Mouse (Mus musculus) heart, embryonic 11.5 days (tissue): ENCODE results near the gene Mreg. TPM values are rescaled to one million over a fixed set of nuclear protein-coding genes. Genes with fewer than 3 reads are reported as not detected.

Source experiments
- ATAC-seq: fragments of 200-750 bp; cut with Nextera tagmentation; replicated peaks from 2 replicates; pipeline ENCODE4 v1.8.0; 2017; ENCODE audit warnings: moderate library complexity; ENCODE audit not compliant: insufficient number of reproducible peaks, low FRiP score, low TSS enrichment
- H3K27ac ChIP-seq: fragments of 300-500 bp; sonication (generic); 2 replicates; pipeline ENCODE4 v1.5.1; 2014; ENCODE audit warnings: mild to moderate bottlenecking, low read depth, low read length
- H3K27me3 ChIP-seq: fragments of 300-500 bp; sonication (generic); 2 replicates; pipeline ENCODE4 v1.6.1; 2014; ENCODE audit warnings: mild to moderate bottlenecking, low read length, mixed read lengths; ENCODE audit not compliant: control insufficient read depth, insufficient read depth
- H3K36me3 ChIP-seq: fragments of 300-500 bp; sonication (generic); 2 replicates; pipeline ENCODE4 v1.6.1; 2014; ENCODE audit warnings: mild to moderate bottlenecking, low read length, moderate library complexity, mixed read lengths; ENCODE audit not compliant: control insufficient read depth, insufficient read depth
- H3K4me1 ChIP-seq: fragments of 300-500 bp; sonication (generic); 2 replicates; pipeline ENCODE4 v1.6.1; 2014; ENCODE audit warnings: low read length; ENCODE audit not compliant: control insufficient read depth, insufficient read depth
- H3K4me2 ChIP-seq: fragments of 300-500 bp; sonication (generic); 2 replicates; pipeline ENCODE4 v1.6.1; 2014; ENCODE audit warnings: mild to moderate bottlenecking, moderate library complexity
- H3K4me3 ChIP-seq: fragments of 300-500 bp; sonication (generic); 2 replicates; pipeline ENCODE4 v1.5.1; 2014; ENCODE audit warnings: low read depth, low read length
- H3K9ac ChIP-seq: fragments of 300-500 bp; sonication (generic); 2 replicates; pipeline ENCODE4 v1.6.1; 2014; ENCODE audit warnings: mild to moderate bottlenecking, low read depth, low read length, moderate library complexity
- H3K9me3 ChIP-seq: fragments of 300-500 bp; sonication (generic); replicated peaks from 2 replicates; pipeline ENCODE4 v1.6.1; 2016; ENCODE audit warnings: low read length; ENCODE audit not compliant: control insufficient read depth
- WGBS: fragments of 180-500 bp; shearing (Covaris S2); extraction: QIAGEN DNeasy Blood & Tissue Kit; methylation state at CpG from one replicate; pipeline ENCODE4 v1.1.7; 2014; ENCODE audit not compliant: insufficient replicate concordance; 5-methylcytosine and 5-hydroxymethylcytosine counted together
- polyA plus RNA-seq: library from polyadenylated mRNA; unstranded; fragments of >200 nt; fragmentation: Nextera tagmentation; extraction: Ambion mirVana; gene quantifications from 2 replicates; pipeline ENCODE4 v1.2.1, GENCODE M21; 2014

Mreg gene
- polyA plus RNA-seq, 1 experiment from 2014 or later = 4.8 TPM

GRCm38 (mm10) chr1:72205113-72205512 is 7.0 kb downstream of the Mreg start:
- H3K27me3 ChIP-seq = no peaks in the 10 kb centered on the region
- H3K27ac ChIP-seq = no peak overlapping the region
- 71% methylated on average over 3 of the region's 3 CpGs for WGBS
- H3K9ac ChIP-seq = no peak overlapping the region
- ATAC-seq = no peak
- H3K4me1 ChIP-seq = no peaks in the 10 kb centered on the region
- no peaks in the 10 kb centered on the region for H3K36me3 ChIP-seq
- H3K4me3 ChIP-seq = no peak overlapping the region
- H3K9me3 ChIP-seq = no peaks in the 10 kb centered on the region
- H3K4me2 ChIP-seq = no peak overlapping the region

GRCm38 (mm10) chr1:72203204-72203603 is 8.9 kb downstream of the Mreg start:
- 83% methylated on average over 9 of the region's 9 CpGs for WGBS
- Histone ChIP-seq H3K4me2 (no peak overlapping the region), H3K27ac (no peak overlapping the region), H3K27me3 (no peaks in the 10 kb centered on the region), H3K4me1 (no peaks in the 10 kb centered on the region), H3K9me3 (no peaks in the 10 kb centered on the region), H3K9ac (no peak overlapping the region), H3K36me3 (no peaks in the 10 kb centered on the region), H3K4me3 (no peak overlapping the region)
- ATAC-seq = no peak

- Histone ChIP-seq H3K4me1 (no peaks in the 10 kb centered on the region), H3K9ac (no peak overlapping the region), H3K36me3 (no peaks in the 10 kb centered on the region), H3K27me3 (no peaks in the 10 kb centered on the region), H3K4me2 (no peak overlapping the region), H3K9me3 (no peaks in the 10 kb centered on the region), H3K4me3 (no peak overlapping the region), H3K27ac (no peak overlapping the region)
- no peak for ATAC-seq
- 85% methylated on average over 7 of the region's 7 CpGs for WGBS
Measured at GRCm38 (mm10) chr1:72202705-72203104, 9.4 kb downstream of the Mreg start.

GRCm38 (mm10) chr1:72202068-72202467 is 10.0 kb downstream of the Mreg start:
- H3K27ac ChIP-seq = no peak overlapping the region
- WGBS = 71% methylated on average over 2 of the region's 2 CpGs
- no peak for ATAC-seq

GRCm38 (mm10) chr1:72201126-72201525 is 11.0 kb downstream of the Mreg start:
- H3K4me3 ChIP-seq = no peak overlapping the region
- 77% methylated on average over 3 of the region's 3 CpGs for WGBS
- no peak overlapping the region for H3K27ac ChIP-seq
- no peak overlapping the region for H3K4me2 ChIP-seq
- H3K9ac ChIP-seq = no peak overlapping the region
- H3K4me1 ChIP-seq = no peaks in the 10 kb centered on the region
- no peaks in the 10 kb centered on the region for H3K27me3 ChIP-seq
- H3K36me3 ChIP-seq = no peaks in the 10 kb centered on the region
- H3K9me3 ChIP-seq = no peaks in the 10 kb centered on the region
- no peak for ATAC-seq

More at GRCm38 (mm10) chr1:72202068-72202467, 10.0 kb downstream of the Mreg start:
- Histone ChIP-seq H3K9me3 (no peaks in the 10 kb centered on the region), H3K9ac (no peak overlapping the region), H3K27me3 (no peaks in the 10 kb centered on the region), H3K36me3 (no peaks in the 10 kb centered on the region), H3K4me2 (no peak overlapping the region), H3K4me3 (no peak overlapping the region), H3K4me1 (no peaks in the 10 kb centered on the region)

- Histone ChIP-seq H3K9ac (no peak overlapping the region), H3K9me3 (no peaks in the 10 kb centered on the region), H3K4me3 (no peak overlapping the region), H3K4me2 (no peak overlapping the region), H3K27me3 (no peaks in the 10 kb centered on the region), H3K36me3 (no peaks in the 10 kb centered on the region), H3K4me1 (no peaks in the 10 kb centered on the region), H3K27ac (no peak overlapping the region)
- WGBS = 74% methylated on average over 10 of the region's 10 CpGs
- no peak for ATAC-seq
Measured at GRCm38 (mm10) chr1:72198142-72198806, 13.8 kb downstream of the Mreg start.

- Histone ChIP-seq H3K4me3 (no peak overlapping the region), H3K27ac (no peak overlapping the region), H3K4me1 (no peaks in the 10 kb centered on the region), H3K36me3 (no peaks in the 10 kb centered on the region), H3K9me3 (no peaks in the 10 kb centered on the region), H3K9ac (no peak overlapping the region), H3K4me2 (no peak overlapping the region), H3K27me3 (no peaks in the 10 kb centered on the region)
- 47% methylated on average over 10 of the region's 10 CpGs for WGBS
- no peak for ATAC-seq
Measured at GRCm38 (mm10) chr1:72196626-72197359, 15.3 kb downstream of the Mreg start.

- no peak overlapping the region for H3K9ac ChIP-seq
- H3K4me3 ChIP-seq = no peak overlapping the region
- H3K4me2 ChIP-seq = no peak overlapping the region
- H3K9me3 ChIP-seq = no peaks in the 10 kb centered on the region
- no peaks in the 10 kb centered on the region for H3K4me1 ChIP-seq
- no peak overlapping the region for H3K27ac ChIP-seq
- H3K27me3 ChIP-seq = no peaks in the 10 kb centered on the region
- no peaks in the 10 kb centered on the region for H3K36me3 ChIP-seq
- ATAC-seq = no peak
- 83% methylated on average over 5 of the region's 5 CpGs for WGBS
Measured at GRCm38 (mm10) chr1:72196123-72196522, 16.0 kb downstream of the Mreg start.

- H3K4me2 ChIP-seq = no peak overlapping the region
- no peaks in the 10 kb centered on the region for H3K9me3 ChIP-seq
- no peak overlapping the region for H3K9ac ChIP-seq
- no peak for ATAC-seq
- WGBS = 88% methylated on average over 8 of the region's 8 CpGs
- no peak overlapping the region for H3K27ac ChIP-seq
- H3K36me3 ChIP-seq = no peaks in the 10 kb centered on the region
- no peaks in the 10 kb centered on the region for H3K4me1 ChIP-seq
- H3K4me3 ChIP-seq = no peak overlapping the region
- H3K27me3 ChIP-seq = no peaks in the 10 kb centered on the region
Measured at GRCm38 (mm10) chr1:72191449-72191848, 20.7 kb downstream of the Mreg start.
